Mouse (Mus musculus): Measurements from ENCODE around the gene 4930447C04Rik.
A peak's percentile ranks its signal among the peaks of the same experiment; 100 is the strongest.

4930447C04Rik gene

DNA sequence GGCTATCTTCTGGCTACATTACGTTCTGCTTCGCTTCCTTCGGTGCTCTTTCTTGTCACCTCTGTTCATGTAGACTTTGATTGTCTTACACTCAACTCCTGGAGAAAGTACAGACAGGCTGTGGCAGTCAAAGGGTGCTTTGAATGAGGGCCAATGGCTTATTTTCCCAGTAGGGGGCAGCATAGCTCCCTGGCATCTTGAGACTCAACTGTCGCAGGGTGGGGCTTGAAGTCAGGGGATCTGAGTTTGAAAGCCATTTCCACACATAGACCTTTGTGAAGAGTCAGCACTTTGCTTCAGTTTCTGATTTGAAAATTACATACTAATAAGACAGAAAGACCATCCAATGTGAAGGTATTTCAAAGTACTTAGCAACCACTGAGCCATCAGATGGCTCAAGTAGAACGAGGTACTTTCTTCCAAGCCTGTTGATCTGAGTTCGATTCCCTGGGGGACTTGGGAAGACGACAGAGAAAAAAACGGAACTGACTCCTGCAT lies 105.0 kb downstream of the 4930447C04Rik start:
- DNase-seq: no peak

DNA sequence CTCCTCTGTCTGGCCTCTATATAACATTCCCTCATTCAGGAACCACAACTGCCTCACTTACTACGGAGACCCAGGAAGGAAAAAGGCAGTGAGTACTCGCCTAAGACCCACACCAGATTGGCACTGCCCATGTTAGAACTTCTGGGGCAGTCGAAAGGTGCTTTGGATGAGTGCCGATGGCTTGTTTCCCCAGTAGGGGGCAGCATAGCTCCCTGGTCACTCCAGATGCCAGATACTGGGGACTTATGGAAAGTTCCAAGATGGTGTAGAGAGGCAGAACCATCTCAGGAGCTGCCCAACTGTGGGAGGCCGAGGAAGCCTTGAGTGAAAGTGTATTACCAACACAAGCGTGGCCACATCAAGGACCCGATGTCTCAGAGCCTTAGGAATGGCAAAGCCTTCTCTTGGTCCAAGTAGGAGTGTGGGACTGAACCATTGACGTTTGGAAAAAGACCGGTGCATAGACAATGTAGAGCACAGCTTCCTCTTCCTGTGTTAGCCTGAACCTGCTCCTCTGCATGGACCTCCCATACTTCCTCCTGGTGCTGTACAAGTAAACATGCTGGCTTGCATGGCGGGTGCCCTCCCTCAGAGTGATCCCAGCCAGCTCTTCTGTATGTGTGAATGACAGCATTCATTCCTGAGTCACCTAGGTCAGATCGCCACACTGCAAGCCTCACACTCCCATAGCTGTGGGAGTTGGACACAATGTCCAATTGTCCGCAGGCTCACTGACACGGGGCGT lies 105.6 kb downstream of the 4930447C04Rik start:
- no peak for DNase-seq

DNA sequence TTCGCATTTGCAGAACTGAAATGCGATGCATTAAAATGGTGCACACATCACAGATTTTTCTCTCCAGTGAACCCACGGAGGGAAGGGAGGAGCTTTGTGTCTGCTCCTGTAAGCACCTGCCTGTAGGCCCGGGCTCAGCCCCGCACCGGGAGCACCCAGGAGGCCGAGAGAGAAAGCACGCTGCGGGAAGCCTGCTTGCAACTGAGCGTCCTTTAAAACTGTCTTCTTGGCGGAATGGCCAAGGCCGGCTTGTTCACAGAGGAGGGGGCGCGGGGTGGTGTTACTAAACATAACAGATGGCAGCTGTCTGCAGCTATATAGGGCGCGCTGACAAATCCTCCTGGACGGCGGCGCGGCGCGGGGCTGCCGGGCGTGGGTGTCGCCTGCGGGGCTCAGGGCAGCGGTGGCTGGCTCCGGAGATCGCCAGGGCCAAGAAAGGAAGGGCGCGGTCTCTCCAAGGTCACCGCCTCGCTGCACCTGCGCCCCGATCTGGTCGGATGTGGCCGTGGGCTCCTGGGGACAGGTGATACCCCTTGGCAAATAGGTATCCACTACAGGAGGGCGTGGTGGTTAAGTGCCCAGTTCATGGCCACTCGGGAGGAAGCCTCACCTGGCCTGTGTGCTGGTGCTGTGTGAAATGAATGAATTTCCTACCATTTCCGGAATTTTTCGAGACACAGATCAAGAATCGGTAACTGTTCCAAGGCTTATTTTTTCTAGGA lies 108.7 kb downstream of the 4930447C04Rik start:
- DNase-seq: peak; percentile 53
